Mouse (Mus musculus) stomach, embryonic 14.5 days (tissue): ENCODE results near the gene Fcgr2b. TPM values are rescaled to one million over a fixed set of nuclear protein-coding genes. Genes with fewer than 3 reads are reported as not detected.

Experiments used
- ATAC-seq: fragments of 200-750 bp; cut with Nextera tagmentation; 2 replicates; pipeline ENCODE4 v1.8.0; 2017; ENCODE audit warnings: low read depth, moderate TSS enrichment; ENCODE audit not compliant: insufficient number of reproducible peaks, insufficient read depth, low FRiP score
- H3K27ac ChIP-seq: fragments of 300-500 bp; sonication (generic); 2 replicates; pipeline ENCODE4 v1.5.1; 2014; ENCODE audit warnings: mild to moderate bottlenecking, low read length, moderate library complexity, mixed read lengths
- H3K27me3 ChIP-seq: fragments of 300-500 bp; sonication (generic); 2 replicates; pipeline ENCODE4 v1.6.1; 2014; ENCODE audit warnings: low read length, control low read depth, mixed read lengths; ENCODE audit not compliant: control insufficient read depth, insufficient read depth
- H3K36me3 ChIP-seq: fragments of 300-500 bp; sonication (generic); 2 replicates; pipeline ENCODE4 v1.6.1; 2014; ENCODE audit warnings: mild to moderate bottlenecking, control low read depth, low read length, moderate library complexity, mixed read lengths; ENCODE audit not compliant: control insufficient read depth, insufficient read depth
- H3K4me1 ChIP-seq: fragments of 300-500 bp; sonication (generic); 2 replicates; pipeline ENCODE4 v1.6.1; 2014; ENCODE audit warnings: low read length, control low read depth, mixed read lengths; ENCODE audit not compliant: control insufficient read depth, insufficient read depth
- H3K4me2 ChIP-seq: fragments of 300-500 bp; sonication (generic); replicated peaks from 2 replicates; pipeline ENCODE4 v1.6.1; 2014; ENCODE audit warnings: low read depth, low read length, control low read depth
- H3K4me3 ChIP-seq: fragments of 300-500 bp; sonication (generic); 2 replicates; pipeline ENCODE4 v1.5.1; 2014; ENCODE audit warnings: low read depth, low read length, control low read depth
- H3K9ac ChIP-seq: fragments of 300-500 bp; sonication (generic); replicated peaks from 2 replicates; pipeline ENCODE4 v1.6.1; 2014; ENCODE audit warnings: low read depth, mild to moderate bottlenecking, control low read depth, low read length, moderate library complexity, mixed read lengths
- H3K9me3 ChIP-seq: fragments of 300-500 bp; sonication (generic); 2 replicates; pipeline ENCODE4 v1.6.1; 2016; ENCODE audit warnings: low read depth, low read length, control low read depth; ENCODE audit not compliant: control insufficient read depth
- WGBS: fragments of 180-500 bp; shearing (Covaris S2); extraction: QIAGEN DNeasy Blood & Tissue Kit; methylation state at CpG from one replicate; pipeline ENCODE4 v1.1.7; 2014; 5-methylcytosine and 5-hydroxymethylcytosine counted together
- polyA plus RNA-seq: library from polyadenylated mRNA; unstranded; fragments of >200 nt; fragmentation: Nextera tagmentation; extraction: Ambion mirVana; gene quantifications from 2 replicates; pipeline ENCODE4 v1.2.1, GENCODE M21; 2014

Fcgr2b gene
- polyA plus RNA-seq, 1 experiment from 2014 or later: 1.4 TPM

- ATAC-seq: no peak
- H3K27me3 ChIP-seq: no peaks in the 10 kb centered on the region
- no peaks in the 10 kb centered on the region for H3K9me3 ChIP-seq
- no peak overlapping the region for H3K4me2 ChIP-seq
- no peak overlapping the region for H3K27ac ChIP-seq
- H3K9ac ChIP-seq: no peak overlapping the region
- H3K36me3 ChIP-seq: no peaks in the 10 kb centered on the region
- no peaks in the 10 kb centered on the region for H3K4me1 ChIP-seq
- H3K4me3 ChIP-seq: no peak overlapping the region
Measured at GRCm38 (mm10) chr1:171005586-171005985, 29.2 kb upstream of the Fcgr2b start.

DNA sequence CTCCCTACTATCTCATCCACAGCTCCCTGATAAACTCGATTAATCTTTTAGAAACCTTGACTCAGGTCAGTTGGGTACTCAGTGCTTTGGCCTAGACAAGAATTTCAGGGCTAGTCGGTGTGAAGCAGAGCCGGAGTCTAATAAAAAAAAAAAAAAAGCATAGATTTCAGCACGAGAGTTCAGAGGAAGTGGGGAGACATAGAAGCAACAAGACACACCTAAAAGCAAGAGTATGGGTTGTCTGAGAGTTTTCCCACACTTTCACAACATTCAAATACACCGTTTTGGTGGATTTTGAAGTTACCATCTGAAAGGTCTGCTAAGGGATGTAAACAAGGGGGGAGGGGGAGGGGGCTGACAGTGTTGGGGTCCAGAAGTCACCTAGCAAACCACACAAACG lies 28.7 kb upstream of the Fcgr2b start:
- no peak overlapping the region for H3K4me3 ChIP-seq
- WGBS: 63% methylated on average over 6 of the region's 6 CpGs

GRCm38 (mm10) chr1:170999811-171000210 lies 23.5 kb upstream of the Fcgr2b start:
- H3K27me3 ChIP-seq: no peaks in the 10 kb centered on the region
- no peaks in the 10 kb centered on the region for H3K4me1 ChIP-seq
- H3K4me3 ChIP-seq: no peak overlapping the region
- no peak overlapping the region for H3K27ac ChIP-seq
- ATAC-seq: no peak
- no peak overlapping the region for H3K4me2 ChIP-seq
- H3K36me3 ChIP-seq: no peaks in the 10 kb centered on the region
- H3K9ac ChIP-seq: no peak overlapping the region
- no peaks in the 10 kb centered on the region for H3K9me3 ChIP-seq

More for the DNA sequence above, 28.7 kb upstream of the Fcgr2b start:
- Histone ChIP-seq H3K9me3 (no peaks in the 10 kb centered on the region), H3K9ac (no peak overlapping the region), H3K27me3 (no peaks in the 10 kb centered on the region), H3K27ac (no peak overlapping the region), H3K4me1 (no peaks in the 10 kb centered on the region), H3K4me2 (no peak overlapping the region), H3K36me3 (no peaks in the 10 kb centered on the region)
- ATAC-seq: no peak

DNA sequence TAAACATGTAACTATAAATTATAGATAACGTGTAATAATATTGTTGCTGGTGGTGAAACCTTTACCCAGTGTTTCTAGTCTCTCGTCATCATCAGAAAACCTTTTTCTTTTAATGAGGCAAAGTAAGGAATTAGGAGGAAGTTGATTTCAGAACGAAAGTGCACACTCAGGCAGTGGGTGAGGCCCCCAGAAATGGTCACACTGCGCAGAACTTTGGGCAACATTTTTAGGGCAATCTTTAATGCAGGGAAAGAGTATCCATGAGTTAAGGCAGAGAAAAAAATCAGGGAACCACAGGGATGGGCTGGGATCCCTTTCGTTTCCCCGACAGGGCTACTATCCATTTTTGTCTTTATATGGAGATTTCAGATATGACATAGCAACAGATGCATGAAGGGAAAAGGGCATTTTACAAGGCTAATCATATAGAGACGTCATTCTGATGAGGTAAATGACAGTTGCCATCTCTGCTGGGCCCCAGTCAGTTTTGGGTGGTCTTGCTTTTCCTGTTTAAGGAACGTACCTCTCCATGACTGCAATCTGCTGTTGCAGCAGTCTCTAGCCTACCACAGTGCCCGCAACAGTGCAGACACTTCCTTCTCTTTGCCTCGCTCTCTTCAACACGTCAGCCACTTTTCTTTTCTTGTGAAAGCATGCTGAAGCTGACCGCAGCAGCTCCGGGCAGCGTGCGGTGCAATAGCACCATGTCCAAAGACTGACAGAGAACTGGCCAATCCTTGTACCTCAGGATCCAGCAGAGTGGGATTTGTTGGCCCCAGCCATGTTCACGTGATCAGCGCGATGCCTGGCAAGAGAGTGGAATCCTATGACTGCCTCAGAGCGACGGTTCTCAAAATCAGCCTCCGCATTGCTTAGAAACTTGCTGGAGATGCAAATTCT lies 21.7 kb upstream of the Fcgr2b start:
- H3K27ac ChIP-seq: no peak overlapping the region
- 60% methylated on average over 21 of the region's 21 CpGs for WGBS
- H3K36me3 ChIP-seq: no peaks in the 10 kb centered on the region
- H3K27me3 ChIP-seq: no peaks in the 10 kb centered on the region
- no peak for ATAC-seq
- no peaks in the 10 kb centered on the region for H3K4me1 ChIP-seq
- H3K4me2 ChIP-seq: 0 out of 2 replicates have a peak overlapping the region, but pooled peaks have one; percentile 12
- no peaks in the 10 kb centered on the region for H3K9me3 ChIP-seq
- no peak overlapping the region for H3K9ac ChIP-seq
- peak overlapping the region; percentile 2; the same call in 1 of the 2 replicates for H3K4me3 ChIP-seq

DNA sequence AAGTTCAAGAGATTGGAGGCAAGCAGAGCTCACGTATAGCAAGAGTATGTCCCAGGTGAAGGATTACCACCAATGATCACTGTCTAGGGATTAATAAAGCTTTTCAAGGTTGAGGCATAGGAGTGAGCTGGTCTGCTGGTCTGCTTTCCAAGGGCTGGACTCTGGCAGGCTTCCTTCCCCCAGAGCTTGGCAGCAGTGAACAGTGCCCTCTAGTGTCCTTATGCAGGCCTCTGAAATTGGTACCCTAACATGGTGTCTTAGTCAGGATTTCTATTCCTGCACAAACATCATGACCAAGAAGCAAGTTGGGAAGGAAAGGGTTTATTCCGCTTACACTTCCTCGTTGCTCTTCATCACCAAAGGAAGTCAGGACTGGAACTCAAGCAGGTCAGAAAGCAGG lies 20.4 kb upstream of the Fcgr2b start:
- no peak for ATAC-seq
- Histone ChIP-seq H3K27ac (no peak overlapping the region), H3K9me3 (no peaks in the 10 kb centered on the region), H3K4me3 (no peak overlapping the region), H3K4me2 (no peak overlapping the region), H3K36me3 (no peaks in the 10 kb centered on the region), H3K9ac (no peak overlapping the region), H3K27me3 (no peaks in the 10 kb centered on the region), H3K4me1 (no peaks in the 10 kb centered on the region)
- WGBS: 46% methylated on average over 3 of the region's 3 CpGs

- H3K27me3 ChIP-seq: no peaks in the 10 kb centered on the region
Measured at GRCm38 (mm10) chr1:170996034-170996433, 19.7 kb upstream of the Fcgr2b start.

GRCm38 (mm10) chr1:170992550-170992949 lies 16.2 kb upstream of the Fcgr2b start:
- no peak for ATAC-seq
- H3K9me3 ChIP-seq: no peaks in the 10 kb centered on the region
- H3K27ac ChIP-seq: no peak overlapping the region
- no peaks in the 10 kb centered on the region for H3K27me3 ChIP-seq
- H3K4me2 ChIP-seq: no peak overlapping the region
- no peaks in the 10 kb centered on the region for H3K4me1 ChIP-seq
- H3K9ac ChIP-seq: no peak overlapping the region
- no peaks in the 10 kb centered on the region for H3K36me3 ChIP-seq
- WGBS: 65% methylated on average over 5 of the region's 5 CpGs
- H3K4me3 ChIP-seq: no peak overlapping the region

More at GRCm38 (mm10) chr1:170996034-170996433, 19.7 kb upstream of the Fcgr2b start:
- Histone ChIP-seq H3K27ac (no peak overlapping the region), H3K4me3 (no peak overlapping the region), H3K9ac (no peak overlapping the region), H3K4me1 (no peaks in the 10 kb centered on the region), H3K9me3 (no peaks in the 10 kb centered on the region), H3K36me3 (no peaks in the 10 kb centered on the region), H3K4me2 (no peak overlapping the region)
- 78% methylated on average over 3 of the region's 3 CpGs for WGBS
- no peak for ATAC-seq

GRCm38 (mm10) chr1:170989656-170990055 lies 13.3 kb upstream of the Fcgr2b start:
- Histone ChIP-seq H3K27me3 (no peaks in the 10 kb centered on the region), H3K4me3 (no peak overlapping the region), H3K36me3 (no peaks in the 10 kb centered on the region), H3K4me1 (no peaks in the 10 kb centered on the region), H3K9me3 (no peaks in the 10 kb centered on the region), H3K9ac (no peak overlapping the region), H3K4me2 (no peak overlapping the region), H3K27ac (no peak overlapping the region)
- ATAC-seq: no peak
- 61% methylated on average over 9 of the region's 9 CpGs for WGBS

DNA sequence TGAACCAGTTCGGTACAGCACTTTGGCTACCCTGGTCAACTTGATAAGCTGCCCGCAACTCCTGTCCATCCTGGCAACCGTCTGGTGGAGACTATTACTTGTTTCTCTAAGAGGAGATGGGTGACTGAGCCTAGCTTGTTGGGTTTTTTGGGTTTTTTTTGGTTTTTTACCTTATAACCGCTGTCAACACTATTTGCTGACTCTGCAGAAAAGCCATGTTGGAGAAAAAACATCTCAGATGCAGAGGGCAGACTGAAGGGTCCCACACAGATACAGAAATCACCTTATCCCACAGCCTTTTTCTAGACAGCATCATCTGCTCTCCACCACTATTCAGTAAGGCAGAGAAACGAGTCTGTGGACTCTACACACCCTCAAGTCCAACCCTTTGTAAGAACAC lies 9.5 kb upstream of the Fcgr2b start:
- Histone ChIP-seq H3K36me3 (no peaks in the 10 kb centered on the region), H3K27me3 (no peaks in the 10 kb centered on the region), H3K4me2 (no peak overlapping the region), H3K4me3 (no peak overlapping the region), H3K4me1 (no peaks in the 10 kb centered on the region), H3K27ac (no peak overlapping the region), H3K9ac (no peak overlapping the region), H3K9me3 (no peaks in the 10 kb centered on the region)
- WGBS: 85% methylated on average over 5 of the region's 5 CpGs
- ATAC-seq: no peak
